Mouse (Mus musculus) liver, postnatal 0 days (tissue): ENCODE measurements around the gene Nsmce3. TPM values are rescaled to one million over a fixed set of nuclear protein-coding genes. Genes with fewer than 3 reads are reported as not detected.

ENCODE experiments used
- ATAC-seq: fragments of 200-750 bp; cut with Nextera tagmentation; 2 replicates; pipeline ENCODE4 v1.8.0; 2017; ENCODE audit warnings: mild to moderate bottlenecking, moderate library complexity
- DNase-seq: peaks from one replicate; pipeline ENCODE4 v3.0.0-alpha.2; 2016
- H3K27ac ChIP-seq: fragments of 300-500 bp; sonication (generic); 2 replicates; pipeline ENCODE4 v1.5.1; 2014; ENCODE audit warnings: antibody characterized with exemption, moderate library complexity, mild to moderate bottlenecking, low read depth
- H3K27me3 ChIP-seq: fragments of 300-500 bp; sonication (generic); 2 replicates; pipeline ENCODE4 v1.6.1; 2014; ENCODE audit warnings: low read length, control low read depth, mixed read lengths; ENCODE audit not compliant: insufficient read depth
- H3K36me3 ChIP-seq: fragments of 300-500 bp; sonication (generic); replicated peaks from 2 replicates; pipeline ENCODE4 v1.6.1; 2014; ENCODE audit warnings: mild to moderate bottlenecking, control low read depth, low read length, moderate library complexity, mixed read lengths; ENCODE audit not compliant: insufficient read depth
- H3K4me1 ChIP-seq: fragments of 300-500 bp; sonication (generic); 2 replicates; pipeline ENCODE4 v1.6.1; 2014; ENCODE audit warnings: antibody characterized with exemption, mild to moderate bottlenecking, control low read depth; ENCODE audit not compliant: insufficient read depth
- H3K4me2 ChIP-seq: fragments of 300-500 bp; sonication (generic); 2 replicates; pipeline ENCODE4 v1.6.1; 2014; ENCODE audit warnings: low read depth, mild to moderate bottlenecking, low read length, moderate library complexity, mixed read lengths
- H3K4me3 ChIP-seq: fragments of 300-500 bp; sonication (generic); 2 replicates; pipeline ENCODE4 v1.5.1; 2014; ENCODE audit warnings: low read depth, low read length
- H3K9ac ChIP-seq: fragments of 300-500 bp; sonication (generic); replicated peaks from 2 replicates; pipeline ENCODE4 v1.6.1; 2014; ENCODE audit warnings: mild to moderate bottlenecking, moderate library complexity
- H3K9me3 ChIP-seq: fragments of 300-500 bp; sonication (generic); 2 replicates; pipeline ENCODE4 v1.6.1; 2016; ENCODE audit warnings: mild to moderate bottlenecking, control low read depth, low read length, mixed read lengths
- CTCF ChIP-seq: sonication (generic); IDR thresholded peaks from 2 replicates; pipeline ENCODE4 v1.5.1; 2016; ENCODE audit warnings: antibody characterized with exemption, low read depth
- EP300 ChIP-seq: IDR thresholded peaks from 2 replicates; pipeline ENCODE4 v1.6.1; 2016; ENCODE audit warnings: antibody characterized with exemption, low read depth, mild to moderate bottlenecking
- WGBS: fragments of 180-500 bp; shearing (Covaris S2); extraction: QIAGEN DNeasy Blood & Tissue Kit; methylation state at CpG from one replicate; pipeline ENCODE4 v1.1.7; 2014; ENCODE audit not compliant: insufficient replicate concordance; 5-methylcytosine and 5-hydroxymethylcytosine counted together
- polyA plus RNA-seq: library from polyadenylated mRNA; unstranded; fragments of >200 nt; fragmentation: Nextera tagmentation; extraction: Ambion mirVana; gene quantifications from 2 replicates; pipeline ENCODE4 v1.2.1, GENCODE M21; 2015

Gene Nsmce3
- polyA plus RNA-seq, 1 experiment from 2014 or later = 5.1 TPM

DNA sequence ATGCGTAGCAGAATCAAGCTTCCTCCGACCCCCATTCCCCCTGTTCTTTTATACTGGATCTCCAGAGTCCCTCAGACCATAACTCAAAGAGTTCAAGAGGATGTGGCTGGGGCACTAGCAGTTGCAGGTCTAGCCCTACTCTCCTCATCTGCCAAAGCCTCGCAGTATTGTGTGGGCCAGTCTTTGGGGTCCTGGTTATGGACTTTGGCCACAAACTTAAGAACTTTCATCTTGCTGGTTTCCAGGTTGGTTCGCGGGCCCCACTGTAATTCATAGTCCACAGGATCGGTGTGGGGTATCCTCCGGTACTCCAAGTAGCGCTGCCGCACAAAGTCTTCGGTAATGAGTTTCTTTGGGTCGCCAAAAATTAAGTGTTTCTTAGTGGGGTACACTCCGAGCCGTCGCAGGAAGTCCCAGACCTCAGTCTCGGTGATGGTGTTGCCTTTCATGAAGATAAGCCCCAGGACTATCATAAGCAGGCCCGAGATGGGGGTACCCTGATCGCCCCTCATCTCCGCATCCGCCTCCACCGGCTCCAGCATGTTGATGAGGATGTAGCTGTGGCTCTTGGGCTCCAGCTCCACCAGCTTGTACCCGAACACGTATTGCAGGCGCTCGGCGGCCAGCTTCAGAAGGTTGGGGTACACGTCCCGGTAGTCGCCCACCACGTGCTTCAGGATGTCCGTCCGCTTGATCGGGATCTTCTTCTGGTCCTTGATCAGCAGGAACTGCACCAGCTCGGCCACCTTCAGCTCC, 632 bp downstream of the Nsmce3 start:
- peak; percentile 14 for DNase-seq
- Histone ChIP-seq H3K9ac (peak overlapping the region; percentile 98), H3K9me3 (no peaks in the 10 kb centered on the region), H3K36me3 (no peaks in the 10 kb centered on the region), H3K27me3 (no peaks in the 10 kb centered on the region), H3K4me1 (peaks cover 11% of the 10 kb centered on the region), H3K4me2 (peak overlapping the region; percentile 78), H3K27ac (peak overlapping the region; percentile 94), H3K4me3 (peak overlapping the region; percentile 94)
- TF ChIP-seq CTCF = no peak
- no peak for TF ChIP-seq EP300
- peak; percentile 63 for ATAC-seq
- 2% methylated on average over 33 of the region's 33 CpGs for WGBS

DNA sequence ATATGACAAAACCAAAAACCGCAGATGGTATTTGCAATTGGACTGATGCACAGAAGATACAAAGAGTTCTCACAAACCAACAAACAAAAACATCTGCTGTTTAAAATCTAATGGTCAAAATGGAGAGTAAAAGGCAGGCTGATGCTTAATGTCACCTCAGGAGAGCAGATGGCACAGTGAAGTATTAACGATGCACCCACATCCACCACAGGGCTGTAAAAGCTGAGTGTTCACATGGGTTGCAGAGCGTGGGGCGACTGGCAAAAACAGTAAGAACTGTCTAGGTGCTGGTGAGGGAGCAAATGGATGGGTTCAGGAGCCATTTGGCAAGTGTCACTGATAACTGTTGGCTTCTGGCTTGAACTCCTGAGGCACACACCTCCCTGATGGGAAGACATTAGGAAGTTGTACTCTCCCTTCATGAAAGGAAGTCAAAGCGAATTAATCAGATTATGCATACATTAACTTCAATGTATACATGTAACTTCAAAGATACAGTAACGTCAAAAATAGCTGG, 3.2 kb downstream of the Nsmce3 start:
- Histone ChIP-seq H3K4me2 (peak overlapping the region; percentile 29; the same call in 1 of the 2 replicates), H3K36me3 (no peaks in the 10 kb centered on the region), H3K27ac (no peak overlapping the region), H3K4me1 (peaks cover 11% of the 10 kb centered on the region), H3K4me3 (no peak overlapping the region), H3K27me3 (no peaks in the 10 kb centered on the region), H3K9me3 (no peaks in the 10 kb centered on the region), H3K9ac (no peak overlapping the region)
- 84% methylated on average over 6 of the region's 6 CpGs for WGBS
- ATAC-seq (no peak), DNase-seq (no peak)
- TF ChIP-seq CTCF (no peak), EP300 (no peak)

DNA sequence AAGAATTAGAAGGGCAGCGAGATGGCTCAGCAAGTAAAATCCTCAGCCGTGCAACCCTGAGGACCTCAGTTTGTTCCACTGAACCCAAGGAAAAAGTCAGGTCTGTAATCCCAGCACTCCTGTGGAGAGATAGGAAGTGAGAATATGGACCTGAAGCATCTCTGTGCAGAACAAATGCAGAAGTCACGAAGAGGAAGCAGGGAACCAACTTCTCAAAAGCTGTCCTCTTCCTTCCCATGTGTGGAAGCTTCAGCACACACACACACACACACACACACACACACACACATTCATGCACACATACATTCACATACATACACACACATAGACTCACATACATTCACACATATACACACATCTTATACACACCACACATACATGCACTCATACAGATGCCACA, 9.3 kb downstream of the Nsmce3 start:
- no peak overlapping the region for H3K4me2 ChIP-seq
- no peaks in the 10 kb centered on the region for H3K4me1 ChIP-seq
- 67% methylated on average over 3 of the region's 3 CpGs for WGBS
- ATAC-seq (no peak), DNase-seq (no peak)
- H3K4me3 ChIP-seq = no peak overlapping the region
- TF ChIP-seq CTCF (no peak), EP300 (no peak)
- no peaks in the 10 kb centered on the region for H3K27me3 ChIP-seq
- H3K9me3 ChIP-seq = no peaks in the 10 kb centered on the region
- H3K36me3 ChIP-seq = no peaks in the 10 kb centered on the region
- no peak overlapping the region for H3K9ac ChIP-seq
- H3K27ac ChIP-seq = no peak overlapping the region

DNA sequence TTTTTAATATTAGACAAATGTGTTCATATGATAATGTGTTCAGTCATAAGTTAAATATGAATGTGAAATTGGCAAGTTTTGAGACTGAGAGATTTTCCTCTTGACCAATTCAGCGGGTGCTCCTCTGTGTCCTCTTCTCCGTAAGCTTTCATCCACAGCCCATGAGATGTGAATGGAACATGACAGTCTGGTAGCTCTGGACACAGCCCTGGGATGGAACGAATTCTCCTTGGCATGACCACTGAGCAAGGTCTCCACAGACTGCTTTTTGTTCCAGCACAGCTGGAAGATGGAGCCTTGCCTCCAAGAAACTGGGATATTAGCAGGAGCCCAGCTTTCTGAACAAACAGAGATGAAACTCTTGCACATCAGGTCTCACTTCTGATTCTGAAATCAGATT, 9.8 kb downstream of the Nsmce3 start:
- no peak overlapping the region for H3K4me2 ChIP-seq
- no peaks in the 10 kb centered on the region for H3K36me3 ChIP-seq
- H3K27ac ChIP-seq = no peak overlapping the region
- H3K9ac ChIP-seq = no peak overlapping the region
- no peaks in the 10 kb centered on the region for H3K4me1 ChIP-seq
- DNase-seq = no peak
- H3K27me3 ChIP-seq = no peaks in the 10 kb centered on the region
- TF ChIP-seq EP300 (no peak), CTCF (no peak)
- H3K4me3 ChIP-seq = no peak overlapping the region
- WGBS = 70% methylated on average over 3 of the region's 3 CpGs
- no peaks in the 10 kb centered on the region for H3K9me3 ChIP-seq
- no peak for ATAC-seq

DNA sequence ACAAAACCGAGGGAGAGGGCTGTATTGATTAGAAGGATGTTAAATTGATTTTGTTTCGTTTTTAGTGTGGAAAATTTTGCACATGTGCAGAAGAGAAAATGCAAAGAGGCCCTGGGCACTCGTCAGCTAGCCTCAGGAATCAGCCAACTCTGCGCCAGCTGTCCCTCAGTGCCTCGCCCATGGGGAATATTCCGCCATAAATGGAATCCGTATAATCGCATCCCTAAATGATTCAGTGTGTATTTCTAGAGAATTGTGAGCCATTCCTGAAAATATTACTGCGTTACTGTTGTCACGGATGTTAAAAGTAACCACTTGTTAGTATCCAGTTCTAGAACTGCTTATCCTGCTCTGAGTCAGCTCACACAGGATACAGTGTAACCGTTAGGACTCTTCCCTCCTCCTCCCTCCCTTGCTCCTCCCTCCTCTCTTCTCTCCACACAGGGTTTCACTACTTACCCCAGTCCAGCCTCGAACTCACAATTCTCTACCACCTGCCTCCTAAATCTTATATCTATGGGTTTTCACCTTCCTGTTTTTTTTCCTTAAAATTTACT, 16.2 kb downstream of the Nsmce3 start:
- DNase-seq (no peak), ATAC-seq (no peak)
- 71% methylated on average over 12 of the region's 12 CpGs for WGBS
- TF ChIP-seq CTCF = no peak
- no peak for TF ChIP-seq EP300
- H3K27me3 ChIP-seq = no peaks in the 10 kb centered on the region
- no peaks in the 10 kb centered on the region for H3K36me3 ChIP-seq
- H3K4me2 ChIP-seq = no peak overlapping the region
- no peaks in the 10 kb centered on the region for H3K9me3 ChIP-seq
- H3K9ac ChIP-seq = no peak overlapping the region
- no peak overlapping the region for H3K27ac ChIP-seq
- no peaks in the 10 kb centered on the region for H3K4me1 ChIP-seq
- no peak overlapping the region for H3K4me3 ChIP-seq

DNA sequence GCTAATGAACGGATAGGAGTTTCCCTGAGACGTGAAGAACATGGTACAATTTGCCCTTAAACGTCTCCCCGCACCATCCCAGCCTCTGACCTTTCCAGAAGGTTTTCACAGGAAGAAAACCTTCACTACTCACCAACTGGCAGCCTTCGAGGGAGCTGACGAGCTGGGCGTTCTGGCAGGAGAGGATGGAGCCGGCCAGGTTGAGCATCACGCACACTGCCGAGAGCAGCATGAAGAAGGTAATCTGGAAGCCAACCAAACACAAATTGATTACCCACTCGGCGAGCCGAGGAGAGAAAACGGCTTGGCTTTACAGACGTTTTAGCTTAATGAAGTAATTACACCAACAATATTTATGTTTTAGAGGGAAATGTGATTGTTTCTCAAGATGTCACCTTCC, 16.8 kb downstream of the Nsmce3 start:
- H3K9ac ChIP-seq = no peak overlapping the region
- no peak overlapping the region for H3K27ac ChIP-seq
- no peak for TF ChIP-seq EP300
- 71% methylated on average over 15 of the region's 15 CpGs for WGBS
- H3K4me2 ChIP-seq = no peak overlapping the region
- H3K27me3 ChIP-seq = no peaks in the 10 kb centered on the region
- ATAC-seq = no peak
- no peaks in the 10 kb centered on the region for H3K4me1 ChIP-seq
- H3K4me3 ChIP-seq = no peak overlapping the region
- no peak for DNase-seq
- H3K9me3 ChIP-seq = no peaks in the 10 kb centered on the region
- H3K36me3 ChIP-seq = no peaks in the 10 kb centered on the region
